Mouse (Mus musculus) liver, adult (tissue): ENCODE measurements around the gene Gdpgp1.

Experiments
- GATA4 ChIP-seq: IDR thresholded peaks from 2 replicates; pipeline ENCODE4 v1.6.1; 2014; ENCODE audit warnings: mild to moderate bottlenecking, low read length; ENCODE audit not compliant: insufficient replicate concordance

Gdpgp1 gene

GRCm38 (mm10) chr7:80232489-80233029 lies at the start of gene Gdpgp1, which contains the start of gene Cib1:
Gene Gdpgp1 (plus strand): TSS chr7:80232865.
Gene Cib1 (minus strand): TSS chr7:80232813.
- TF ChIP-seq GATA4, result peak; percentile 18; the same call in 1 of the 2 replicates

GRCm38 (mm10) chr7:80183466-80183865 lies 49.2 kb upstream of the Gdpgp1 start:
- no peak for TF ChIP-seq GATA4

GRCm38 (mm10) chr7:80183969-80184368 lies 48.7 kb upstream of the Gdpgp1 start:
- TF ChIP-seq GATA4, result no peak

- no peak for TF ChIP-seq GATA4
Observed at GRCm38 (mm10) chr7:80184551-80184950, 48.1 kb upstream of the Gdpgp1 start.

GRCm38 (mm10) chr7:80184968-80185367 lies 47.7 kb upstream of the Gdpgp1 start:
- peak; percentile 85 for TF ChIP-seq GATA4

DNA sequence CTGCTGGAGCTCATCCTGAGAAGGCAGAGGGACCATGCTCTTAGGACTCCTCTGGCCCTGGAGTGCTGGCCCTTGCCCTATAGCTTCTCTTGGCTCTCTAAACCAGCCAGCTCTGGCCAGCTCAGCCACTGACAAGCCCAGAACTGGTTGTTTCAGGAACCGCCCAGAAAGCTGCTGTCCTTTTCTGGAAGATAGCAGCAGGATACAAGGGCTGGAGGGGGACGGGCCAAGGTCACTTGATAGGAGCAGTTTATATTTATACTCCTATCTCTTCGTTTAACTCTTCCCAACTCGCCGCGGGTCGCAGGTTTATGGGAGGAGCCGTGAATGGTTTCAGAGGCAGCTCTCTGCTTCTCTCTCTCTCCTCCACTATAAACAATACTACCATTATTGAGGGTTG lies 46.6 kb upstream of the Gdpgp1 start:
- peak; percentile 98 for TF ChIP-seq GATA4

- TF ChIP-seq GATA4, result no peak; the same call in 1 of the 2 replicates
Observed at GRCm38 (mm10) chr7:80186531-80187296, 46.0 kb upstream of the Gdpgp1 start, which contains the start of gene Sema4b. Gene Sema4b (plus strand): TSS chr7:80186841.

DNA sequence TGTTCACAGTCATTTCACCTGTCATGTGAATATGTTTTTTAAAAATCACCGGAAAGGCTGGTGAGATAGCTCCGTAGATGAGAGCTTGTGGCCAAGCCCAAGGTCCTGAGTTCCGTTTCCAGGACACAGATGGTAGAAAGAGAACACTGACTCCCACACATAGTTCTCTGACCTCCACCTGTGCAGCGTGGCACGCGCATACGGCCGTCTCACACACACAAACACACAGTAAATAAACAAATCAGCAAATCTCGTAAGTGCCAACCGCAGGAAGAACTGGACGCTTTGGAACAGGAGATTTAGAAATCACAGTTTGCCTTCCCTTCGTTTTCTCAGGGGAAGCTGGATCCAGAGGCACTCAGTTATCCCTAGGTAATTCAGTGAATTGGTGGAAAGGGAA lies 45.2 kb upstream of the Gdpgp1 start:
- TF ChIP-seq GATA4, result no peak

GRCm38 (mm10) chr7:80188579-80189125 lies 44.0 kb upstream of the Gdpgp1 start:
- TF ChIP-seq GATA4, result no peak

DNA sequence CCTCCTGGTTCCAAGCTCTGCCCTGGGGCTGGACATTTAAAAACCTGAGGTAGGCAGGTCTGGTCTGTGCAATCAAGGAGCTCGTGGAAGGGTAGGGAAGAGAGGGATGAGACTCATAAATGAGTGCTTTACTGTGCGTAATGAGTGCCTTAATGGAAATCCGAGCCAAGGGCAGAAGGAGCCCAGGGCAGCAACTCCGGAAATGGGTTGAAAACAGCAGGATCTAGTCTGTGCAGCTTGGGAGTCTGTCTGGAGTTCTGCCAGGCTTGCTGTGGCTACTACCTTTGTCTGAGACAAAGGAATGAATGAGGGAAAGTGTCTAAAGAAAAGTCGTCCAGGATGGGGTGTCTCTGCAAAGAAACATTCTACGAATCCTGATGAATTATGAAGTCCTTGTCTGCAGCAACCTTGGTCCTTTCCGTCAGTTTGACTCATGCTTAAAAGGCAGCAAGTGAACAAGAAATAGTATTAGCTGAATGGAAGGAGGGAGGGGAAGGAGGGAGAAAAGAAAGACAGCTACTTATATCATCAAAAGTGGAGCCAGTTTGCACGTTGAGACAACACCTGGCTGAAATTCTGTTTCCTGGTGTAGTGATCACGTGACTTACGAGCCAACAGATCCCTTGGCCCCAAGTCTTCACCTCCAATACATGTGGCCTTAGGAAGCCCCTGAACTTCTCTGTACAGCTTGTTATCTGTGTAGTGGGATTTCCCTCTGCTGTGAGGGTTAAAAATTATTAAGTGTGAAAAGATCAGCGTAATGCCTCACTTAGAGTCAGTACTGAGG lies 43.3 kb upstream of the Gdpgp1 start:
- no peak for TF ChIP-seq GATA4

- TF ChIP-seq GATA4, result no peak
Observed at GRCm38 (mm10) chr7:80191455-80191854, 41.2 kb upstream of the Gdpgp1 start.

GRCm38 (mm10) chr7:80192226-80193061 lies 40.2 kb upstream of the Gdpgp1 start:
- 0 out of 2 replicates have a peak, but pooled peaks have one; percentile 7 for TF ChIP-seq GATA4

- TF ChIP-seq GATA4, result no peak
Observed at GRCm38 (mm10) chr7:80193941-80194739, 38.5 kb upstream of the Gdpgp1 start.

- no peak for TF ChIP-seq GATA4
Observed at GRCm38 (mm10) chr7:80195146-80195545, 37.5 kb upstream of the Gdpgp1 start.
